Mouse (Mus musculus) lung, postnatal 25 days (tissue): ENCODE measurements at regions not wholly inside any gene's neighbourhood (a gene's known extent, or its start where the extent isn't known, plus 50 kb on each side); places are given as distances from the start of the nearest gene placed in this dataset.
A peak's percentile ranks its signal among the peaks of the same experiment; 100 is the strongest.

Experiments used
- DNase-seq: peaks from one replicate; pipeline ENCODE4 v3.0.0; 2022; ENCODE audit warnings: low spot score

DNA sequence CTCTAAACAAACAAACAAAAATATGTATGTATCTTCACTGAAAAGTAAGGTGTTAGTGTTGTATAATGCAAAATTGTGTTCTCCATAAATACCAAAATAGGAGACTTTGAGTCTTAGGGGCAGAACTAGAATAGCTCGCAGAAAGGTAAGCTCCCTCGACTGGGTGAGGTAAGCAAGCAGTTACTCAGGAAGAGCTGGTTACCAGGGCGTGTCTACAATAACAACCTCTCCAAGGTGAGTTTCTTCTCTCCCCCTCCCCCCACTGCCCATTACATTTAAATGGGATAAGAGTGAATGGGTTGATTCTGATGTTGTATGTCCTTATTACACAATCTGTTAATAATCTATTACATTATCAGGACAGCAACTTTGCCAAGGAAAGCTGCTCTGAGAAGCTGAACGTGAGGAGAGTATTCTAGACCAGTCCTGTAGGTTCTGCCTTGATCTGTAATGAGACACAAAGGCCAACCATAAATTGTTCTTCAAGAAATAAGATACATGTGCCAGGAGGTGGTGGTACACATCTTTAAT, 125.2 kb upstream of the Zfand5 start:
- no peak for DNase-seq

DNA sequence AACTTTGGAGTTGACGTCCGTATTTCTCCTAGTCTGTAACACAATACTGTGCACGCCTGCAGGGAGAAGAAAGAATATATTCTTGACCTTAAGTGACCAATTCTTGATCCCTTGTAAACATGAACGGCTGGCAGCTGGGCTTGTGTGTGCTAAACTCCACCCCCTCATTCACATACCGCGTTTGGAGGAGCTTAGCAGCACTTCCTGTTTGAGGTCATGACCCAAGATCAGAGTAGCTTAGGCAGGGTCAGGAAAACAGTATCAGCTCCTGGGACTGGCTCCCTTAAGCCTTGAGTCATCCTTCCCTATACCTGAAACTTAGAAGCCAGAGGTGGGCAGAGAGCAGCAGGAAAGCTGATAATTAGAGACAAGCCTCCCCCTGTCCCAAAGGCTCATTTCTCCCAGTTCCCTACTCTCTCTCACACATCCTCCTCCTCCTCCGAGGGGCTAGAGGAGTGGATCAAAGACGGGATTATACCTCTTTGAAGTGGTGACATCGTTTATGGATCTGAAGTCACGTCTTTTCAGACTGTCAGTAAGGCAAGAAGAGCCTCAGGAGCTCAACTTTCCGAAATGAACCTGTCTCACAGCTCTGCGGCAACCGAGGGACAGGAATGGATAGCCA, 127.3 kb upstream of the Zfand5 start:
- peak; percentile 77 for DNase-seq

DNA sequence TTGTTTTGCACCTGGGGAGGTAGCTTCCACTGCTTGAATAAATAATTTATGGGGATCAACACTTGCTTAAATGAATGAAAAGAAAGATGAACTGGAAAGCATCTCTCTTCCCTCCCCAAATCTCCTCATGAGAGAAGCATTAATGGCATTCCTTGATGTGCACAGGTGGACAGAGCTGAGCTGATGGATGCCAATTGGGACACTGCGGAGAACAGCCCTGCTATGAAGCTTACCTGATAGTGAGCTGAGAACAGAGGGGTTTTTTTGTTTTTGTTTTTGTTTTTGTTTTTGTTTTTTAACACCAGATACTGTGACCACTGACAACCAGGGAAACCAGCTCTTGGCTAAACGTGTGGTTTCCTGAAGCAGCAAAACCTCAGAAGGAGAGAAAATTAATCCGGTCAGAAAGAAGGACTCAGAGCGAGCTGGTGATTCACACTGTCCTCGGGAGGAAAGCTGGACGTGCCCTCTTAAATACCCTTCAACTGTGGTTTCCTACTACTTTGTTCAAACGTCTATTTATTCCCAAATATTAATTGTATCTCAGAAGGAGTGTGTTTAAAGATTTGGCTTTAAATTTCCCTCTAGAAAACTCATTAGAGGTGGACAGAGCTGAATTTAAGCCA, 128.0 kb upstream of the Zfand5 start:
- DNase-seq, result no peak

DNA sequence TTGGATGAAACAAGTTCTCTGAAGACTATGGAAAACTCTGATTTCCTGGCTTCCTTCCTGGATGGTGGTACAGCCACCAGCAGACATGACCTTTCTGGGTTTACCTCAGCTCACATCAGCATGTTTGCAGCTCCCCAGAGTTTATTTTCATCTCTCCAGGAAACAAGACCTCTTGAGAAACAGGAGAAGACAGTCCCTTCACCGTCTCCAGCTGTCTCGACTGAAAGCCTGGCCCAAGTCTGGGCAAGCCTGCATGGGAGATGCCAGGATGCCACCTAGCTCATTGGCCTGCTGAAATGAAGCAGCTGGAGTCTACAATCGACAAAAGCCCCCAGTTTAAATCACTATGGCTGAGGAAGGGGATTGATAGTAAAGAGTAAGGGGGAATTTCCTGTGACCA, 131.6 kb upstream of the Zfand5 start:
- no peak for DNase-seq

DNA sequence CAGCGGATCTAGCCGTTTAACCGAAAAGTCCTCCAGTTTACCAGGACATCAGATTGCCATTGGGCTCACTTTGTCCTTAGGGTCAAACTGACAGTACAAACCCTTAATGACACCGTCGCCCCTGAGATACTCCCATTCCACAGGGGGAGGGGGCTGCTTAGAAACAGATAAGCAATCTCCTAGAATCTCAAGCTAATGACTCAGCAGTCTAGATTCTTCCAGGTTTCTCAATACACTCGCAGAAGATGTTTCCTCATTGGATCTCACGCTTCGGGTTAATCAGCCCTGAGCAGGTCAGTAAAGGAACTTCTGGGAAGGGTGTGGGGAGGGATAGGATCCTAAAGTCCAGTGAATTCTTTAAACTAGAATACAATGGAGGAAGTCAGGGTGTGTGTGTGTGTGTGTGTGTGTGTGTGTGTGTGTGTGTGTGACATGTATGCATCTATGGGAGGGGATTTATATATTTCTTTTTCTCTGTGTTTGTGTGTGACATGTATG, 133.0 kb upstream of the Zfand5 start:
- DNase-seq, result no peak

DNA sequence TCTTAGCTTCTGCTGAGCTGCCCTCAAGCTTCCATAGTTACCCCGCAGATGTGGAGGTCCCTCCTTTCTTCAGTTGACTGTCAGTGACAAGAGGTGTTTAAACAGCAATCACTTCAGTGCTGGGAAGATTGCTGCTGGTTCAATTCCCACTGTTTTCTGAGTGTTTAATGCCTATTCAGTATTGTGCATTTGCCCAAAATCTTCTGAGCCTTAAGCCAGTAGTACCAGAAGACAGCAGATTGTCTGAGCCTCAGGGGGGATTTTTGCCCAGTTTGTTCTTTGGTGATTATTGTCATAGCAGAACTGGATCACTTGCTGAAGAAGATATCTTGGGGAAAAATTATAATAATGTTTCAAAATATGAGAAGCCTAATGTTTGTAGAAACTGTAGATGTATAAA, 135.3 kb upstream of the Zfand5 start:
- no peak for DNase-seq

DNA sequence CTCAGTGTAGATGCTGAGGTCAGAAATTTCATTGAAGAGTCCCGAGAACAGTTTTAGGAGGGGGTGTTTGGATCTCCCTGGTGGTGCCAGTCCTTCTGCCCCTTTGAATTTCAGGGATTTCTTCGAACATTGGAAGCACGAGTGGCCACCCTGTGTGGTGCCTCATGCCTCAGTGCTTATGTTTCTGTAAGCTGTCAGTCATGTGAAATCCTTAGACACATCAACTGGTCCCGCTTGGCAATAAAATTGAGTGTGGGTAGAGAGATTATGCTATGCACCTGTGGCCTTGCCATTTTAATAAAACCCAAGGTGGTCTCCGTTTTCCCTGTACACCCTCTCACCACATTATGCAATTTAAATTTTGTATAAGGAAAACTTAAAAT, 136.1 kb upstream of the Zfand5 start:
- DNase-seq, result no peak

DNA sequence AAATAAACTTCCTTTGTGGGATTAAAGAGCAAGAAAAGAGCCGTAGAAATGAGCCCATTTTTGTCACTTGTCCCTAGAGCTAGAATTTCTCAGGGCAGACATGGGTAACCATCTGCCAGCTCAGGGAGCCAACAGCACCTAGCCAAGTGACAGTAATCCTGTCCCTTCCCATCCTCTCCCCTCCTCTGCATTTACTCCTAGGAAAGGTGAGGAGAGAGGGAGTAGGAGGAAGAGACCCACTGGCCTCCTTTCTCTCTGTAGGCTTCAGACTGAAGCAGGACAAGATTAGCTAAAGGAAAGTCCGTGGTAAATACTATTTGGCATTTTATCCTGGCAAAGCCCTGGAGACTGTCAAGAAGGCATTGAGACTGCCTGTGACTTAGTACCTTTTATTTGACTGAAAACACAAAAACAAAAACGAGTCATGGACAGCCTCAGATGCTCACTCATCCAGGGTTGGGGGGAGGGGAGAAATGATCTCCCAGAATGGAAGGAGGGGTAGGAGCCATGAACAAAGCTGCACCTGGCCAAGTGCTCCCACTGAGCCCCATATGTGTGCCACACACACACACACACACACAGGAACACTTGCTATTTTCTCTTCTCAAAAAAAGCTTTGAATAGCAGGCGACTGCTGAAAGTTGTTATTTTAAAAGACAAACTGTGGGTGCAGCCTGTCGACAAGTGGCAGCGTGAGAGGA, 136.6 kb upstream of the Zfand5 start:
- DNase-seq, result no peak

DNA sequence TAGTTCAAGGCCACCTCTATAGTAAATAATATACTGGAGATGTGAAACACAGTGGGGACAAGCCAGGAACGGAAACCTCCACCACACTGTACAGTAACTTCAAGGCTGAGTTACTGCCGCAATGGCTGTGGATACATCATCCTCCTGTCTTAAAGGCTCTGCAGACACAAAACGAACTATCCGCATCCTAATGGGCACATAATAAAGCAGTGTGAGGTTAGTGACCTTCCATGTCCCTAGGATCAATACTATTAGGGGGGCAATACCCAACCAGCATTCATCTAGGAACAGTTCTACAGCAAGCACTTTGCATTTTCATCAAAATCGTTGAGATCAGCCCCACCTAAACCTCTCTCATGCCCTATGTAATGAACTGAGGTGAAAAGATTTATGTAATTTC, 142.4 kb upstream of the Zfand5 start:
- no peak for DNase-seq

DNA sequence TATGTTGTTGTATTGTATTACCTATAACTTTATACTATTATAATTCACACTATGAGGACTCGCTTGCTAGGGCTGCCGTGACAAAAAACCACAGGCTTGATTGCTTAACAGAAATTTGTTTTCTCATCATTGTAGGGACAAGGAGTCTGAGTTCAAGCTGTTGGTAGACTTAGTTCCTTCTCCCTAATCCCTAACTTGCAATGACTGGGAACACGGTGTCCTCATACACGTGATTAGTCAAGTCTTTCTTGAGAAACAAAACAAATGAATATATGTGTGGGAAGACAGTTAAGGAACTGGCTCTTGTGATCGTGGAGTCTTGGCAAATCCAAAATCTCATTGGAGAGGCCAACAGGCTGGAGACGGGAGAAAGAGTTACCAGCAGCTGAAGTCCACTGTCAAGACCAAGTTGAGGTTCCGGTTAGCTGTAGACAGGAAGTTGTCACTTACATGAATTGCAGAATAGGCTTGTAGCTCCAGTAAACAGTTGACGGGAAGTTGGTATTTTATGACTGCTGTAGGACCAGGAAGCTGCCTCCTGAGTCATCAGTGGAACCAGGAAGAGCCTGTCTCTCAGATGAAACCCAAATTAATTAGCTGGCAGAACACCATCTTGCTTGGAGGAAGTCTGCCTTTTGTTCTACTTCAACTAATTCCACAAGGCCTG, 144.9 kb upstream of the Zfand5 start:
- DNase-seq, result peak; percentile 38

DNA sequence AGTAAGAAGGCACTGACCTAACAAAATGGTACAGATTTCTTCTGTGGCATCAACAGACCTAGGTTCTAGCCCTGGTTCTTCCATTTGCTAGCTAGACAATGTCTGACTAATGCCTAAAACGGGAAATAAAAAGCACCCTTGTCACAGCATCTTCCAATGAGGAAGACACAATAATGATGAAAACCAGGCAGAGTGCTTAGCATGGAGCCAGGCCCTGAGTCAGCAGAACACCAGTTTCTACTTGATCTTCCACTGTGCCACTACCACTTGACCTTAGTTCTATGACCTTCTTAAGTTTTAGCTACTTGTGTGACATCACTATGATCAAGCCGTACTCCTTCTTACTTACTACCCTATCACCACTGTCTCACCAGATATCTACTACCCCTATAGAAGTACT, 145.4 kb upstream of the Zfand5 start:
- no peak for DNase-seq

DNA sequence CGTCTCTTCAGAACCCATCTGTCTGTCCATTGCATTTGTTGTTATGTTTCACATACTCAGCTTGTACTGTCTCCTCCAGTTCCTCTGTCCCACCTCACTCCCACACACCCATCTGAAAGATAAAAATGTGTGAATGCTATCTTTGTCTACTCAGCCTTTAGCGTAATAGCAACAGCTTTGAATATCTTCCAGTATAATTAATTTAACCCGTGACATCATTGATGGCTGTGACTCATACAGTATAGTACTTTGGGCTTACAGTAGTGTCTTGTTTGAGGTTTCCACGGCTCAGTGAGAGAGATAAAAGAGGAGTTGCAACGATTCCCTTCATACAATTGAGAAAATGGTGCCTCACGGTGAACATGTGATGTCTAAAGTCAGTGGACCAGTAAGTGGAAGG, 152.6 kb upstream of the Zfand5 start:
- no peak for DNase-seq

DNA sequence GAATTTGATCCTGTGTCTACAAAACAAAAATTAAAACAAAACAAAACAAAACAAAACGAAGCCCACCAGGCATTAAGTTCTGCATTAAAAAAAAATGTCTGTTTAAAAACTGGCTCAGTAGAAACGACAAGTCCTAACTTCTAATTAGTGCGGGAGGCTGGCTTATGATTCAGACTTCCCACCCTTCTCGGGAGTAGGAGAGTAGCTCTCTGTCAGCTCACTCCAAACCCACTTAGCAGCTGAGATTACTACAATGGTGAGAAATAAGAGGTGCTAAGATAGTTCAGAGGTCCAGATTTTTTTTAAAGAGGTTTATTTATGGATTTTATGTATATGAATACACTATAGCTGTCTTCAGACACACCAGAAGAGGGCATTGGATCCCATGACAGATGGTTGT, 153.3 kb upstream of the Zfand5 start:
- no peak for DNase-seq

DNA sequence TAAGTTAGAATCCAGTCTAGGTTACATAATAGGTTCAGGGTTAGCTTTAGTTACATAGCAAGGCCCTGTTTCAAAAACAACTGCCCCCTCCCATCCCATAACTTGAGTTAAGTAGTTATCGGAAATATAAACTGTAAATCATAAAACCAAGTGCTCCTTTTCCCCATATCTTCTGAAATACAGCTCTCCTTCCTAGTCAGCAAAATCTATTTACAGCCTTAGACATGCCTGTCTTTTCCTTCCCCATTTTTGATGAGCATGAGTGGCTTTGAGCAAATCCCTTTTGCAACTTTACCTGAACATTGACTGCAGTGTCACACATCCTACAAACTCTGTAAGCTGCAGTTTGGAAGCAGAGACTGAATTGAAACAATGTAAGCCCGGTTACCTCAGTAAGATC, 156.4 kb upstream of the Zfand5 start:
- DNase-seq, result no peak

DNA sequence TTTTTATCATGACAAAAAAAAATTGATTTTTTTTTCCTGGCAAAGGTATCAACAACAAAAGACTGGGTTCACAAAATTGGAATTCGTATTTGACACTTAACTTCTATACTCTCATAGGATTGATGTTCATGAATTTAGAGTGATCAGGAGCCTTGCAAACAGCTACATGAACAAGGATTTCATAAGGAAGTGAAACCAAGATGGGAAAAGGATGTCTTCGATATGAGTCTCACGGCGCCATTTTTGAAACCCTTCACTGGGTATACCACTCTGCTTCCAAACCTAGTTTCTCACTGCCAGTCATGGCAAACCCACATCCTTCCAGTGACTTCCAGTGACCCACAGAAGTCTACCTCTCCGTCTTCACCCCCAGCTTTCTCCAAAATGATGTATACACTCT, 157.8 kb upstream of the Tmc1 start:
- no peak for DNase-seq

DNA sequence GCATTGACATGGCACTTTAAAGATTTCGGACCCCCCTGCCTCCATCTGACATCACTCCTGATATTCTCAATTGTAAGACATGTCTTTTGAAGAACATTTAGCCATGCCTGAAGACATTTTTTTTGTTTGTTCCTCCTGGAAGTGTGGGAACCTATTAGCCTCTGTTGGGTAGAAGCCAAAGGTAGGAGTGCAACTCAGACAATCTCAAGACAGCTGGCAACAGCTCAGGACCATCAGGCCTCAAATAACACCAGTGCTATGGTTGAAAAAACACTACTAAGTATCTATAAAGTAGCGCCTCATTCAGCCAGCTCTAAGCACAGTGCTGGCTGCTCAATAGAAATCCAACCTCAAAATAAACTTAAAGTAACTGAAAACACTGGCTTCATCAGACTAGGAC, 154.3 kb upstream of the Tmc1 start:
- DNase-seq, result no peak

DNA sequence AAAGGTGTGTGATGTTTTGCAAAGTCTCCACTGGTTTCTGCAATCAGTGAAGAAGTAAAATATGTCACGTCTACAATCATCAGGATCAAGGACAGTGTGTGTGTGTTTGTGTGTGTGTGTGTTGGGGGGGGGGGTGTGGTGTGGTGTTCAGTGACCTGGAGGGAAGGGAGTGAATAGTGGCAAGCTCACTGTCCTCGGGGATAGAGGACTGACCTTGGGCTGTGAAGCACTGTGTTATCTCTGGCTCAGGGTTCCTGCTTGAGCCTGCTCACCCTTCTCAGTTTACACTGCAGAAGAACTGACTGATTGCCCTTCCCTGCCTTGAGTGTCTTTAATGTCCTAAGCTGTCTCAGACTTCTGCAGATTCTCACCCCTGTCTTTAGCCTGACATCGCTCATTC, 153.7 kb upstream of the Tmc1 start:
- no peak for DNase-seq

DNA sequence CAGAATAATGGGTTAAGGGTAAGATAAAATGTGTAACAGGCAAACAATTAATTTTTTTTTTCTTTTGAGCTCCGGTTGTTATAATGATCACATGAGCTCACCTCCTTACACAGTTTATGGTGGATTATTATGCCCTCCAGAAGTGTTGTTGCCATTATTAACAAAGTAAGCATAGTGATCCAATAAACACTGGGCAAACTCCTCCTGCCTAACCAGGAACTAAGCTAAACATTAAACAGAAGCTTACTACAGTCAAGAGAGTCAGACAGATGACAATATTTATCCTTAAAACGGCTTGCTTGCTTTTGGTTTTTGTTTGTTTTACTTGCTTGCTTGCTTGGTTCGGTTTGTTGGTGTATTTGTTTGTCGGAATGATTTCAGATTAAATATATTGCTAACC, 153.3 kb upstream of the Tmc1 start:
- DNase-seq, result no peak

DNA sequence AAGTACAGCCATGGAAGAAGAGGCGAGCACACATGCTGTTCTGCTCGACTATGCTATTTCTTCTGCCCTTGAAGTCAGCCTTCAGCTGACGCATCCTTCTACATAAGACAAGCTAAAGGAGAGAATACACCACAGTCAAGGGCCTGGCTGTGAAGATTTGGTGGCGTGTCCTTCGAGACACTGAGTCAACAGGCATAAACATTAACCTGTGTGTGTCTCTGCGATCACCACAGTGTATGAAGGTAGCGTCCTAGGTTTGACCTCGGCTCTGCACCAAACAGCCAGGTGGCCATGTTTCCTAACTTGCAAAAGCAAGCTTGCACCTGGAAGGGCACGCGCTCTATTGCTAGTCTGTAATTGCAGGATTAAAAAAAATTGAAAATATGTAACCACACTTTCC, 152.8 kb upstream of the Tmc1 start:
- no peak for DNase-seq

DNA sequence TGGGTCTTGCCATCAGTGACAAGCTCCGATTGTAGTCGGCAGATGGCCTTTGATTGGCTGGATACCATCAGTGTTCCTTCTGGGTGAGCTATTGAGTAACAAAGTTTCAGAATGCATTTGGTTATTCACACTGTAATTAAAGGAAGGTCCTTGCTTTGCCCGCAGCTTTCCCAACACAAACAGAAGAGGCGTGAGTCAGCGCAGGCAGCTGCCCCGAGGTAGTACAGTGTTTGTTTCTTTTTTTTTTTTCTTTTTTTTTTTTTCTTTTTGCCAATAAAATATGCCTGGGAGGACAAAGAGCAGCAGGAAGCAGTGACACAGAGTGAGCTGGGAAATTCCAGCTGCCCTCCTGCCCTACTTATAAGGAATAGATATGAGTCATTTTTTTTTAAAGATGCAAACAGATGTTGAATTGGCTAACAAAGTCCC, 152.3 kb upstream of the Tmc1 start:
- DNase-seq, result peak; percentile 44

DNA sequence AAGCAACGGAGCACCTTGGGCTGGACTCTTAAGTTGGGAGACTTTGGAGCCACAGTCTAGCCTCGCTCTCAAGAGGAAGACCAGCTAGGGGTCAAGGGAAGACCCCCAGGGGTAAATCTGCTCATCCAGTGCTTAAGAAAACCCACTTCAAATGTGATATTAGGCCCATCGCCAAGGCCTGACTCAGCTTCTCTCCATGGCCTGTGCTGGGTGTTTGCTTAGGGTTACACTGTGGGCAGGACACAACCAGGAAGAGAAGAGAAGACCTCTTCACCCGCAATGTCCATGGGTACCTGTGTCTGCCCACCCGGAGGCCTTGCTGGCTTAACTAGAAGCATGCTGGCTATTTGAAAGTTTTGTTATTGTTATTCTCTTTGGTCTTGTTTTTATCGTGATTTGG, 151.0 kb upstream of the Tmc1 start:
- DNase-seq, result no peak

DNA sequence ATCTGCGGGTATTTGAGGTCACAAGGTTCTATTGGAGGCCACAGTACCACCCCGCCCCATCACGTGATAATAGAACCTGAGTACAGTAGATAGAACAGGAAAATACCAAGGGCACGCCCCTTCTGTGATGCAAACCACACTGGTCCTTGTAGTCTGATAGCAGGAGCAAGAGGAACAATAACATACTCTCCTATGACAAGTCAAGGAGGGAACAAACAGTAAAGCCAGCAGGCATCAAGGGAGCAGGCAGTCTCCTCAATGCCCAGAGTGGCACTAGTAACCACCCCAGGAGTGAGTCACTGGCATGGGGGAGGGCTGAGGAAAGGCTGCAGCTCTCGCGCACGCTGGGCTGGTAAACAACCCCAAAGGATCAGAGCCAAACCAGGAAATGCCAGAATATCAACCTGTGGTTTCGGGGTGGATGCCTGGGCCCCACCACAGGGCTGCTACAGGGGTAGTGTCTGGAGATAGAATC, 150.5 kb upstream of the Tmc1 start:
- peak; percentile 56 for DNase-seq
